Mouse (Mus musculus) effector memory CD4-positive, alpha-beta T cell, adult 5 months (primary cell): ENCODE measurements around the gene Pou3f3. TPM values are rescaled to one million over a fixed set of nuclear protein-coding genes. Genes with fewer than 3 reads are reported as not detected.

Experiments used
- polyA plus RNA-seq: library from polyadenylated mRNA; unstranded; fragments of 100-300 nt; shearing (Covaris generic); gene quantifications from one replicate; pipeline ENCODE4 v1.2.1, GENCODE M21; 2017

Gene Pou3f3
- 0.06 TPM for polyA plus RNA-seq

DNA sequence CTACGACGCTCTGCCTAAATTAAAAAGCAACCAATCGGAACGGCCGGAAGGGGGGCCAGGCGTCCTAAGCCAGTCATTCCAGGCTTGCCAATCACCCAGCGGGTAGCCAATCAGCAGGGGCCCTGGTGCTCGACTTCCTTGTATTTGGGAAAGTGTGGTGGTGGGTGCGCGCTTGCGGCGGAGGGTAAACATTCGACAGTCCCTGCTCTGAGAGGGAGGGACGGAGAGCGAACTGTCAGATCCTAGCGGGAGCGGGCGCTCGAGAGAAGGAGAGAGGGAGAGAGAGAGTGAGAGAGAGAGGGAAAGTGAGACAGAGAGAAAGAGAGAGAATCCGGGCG, at the start of gene Pou3f3:
Gene Pou3f3 (plus strand): TSS at position 191 of the 338 bp plus-strand sequence.

Other genes with a start within 250 kb of the Pou3f3 start
- gene Mrps9, start 155.5 kb downstream of the Pou3f3 start, polyA plus RNA-seq: 42.1 TPM